Mouse (Mus musculus) liver, embryonic 15.5 days (tissue): ENCODE measurements around the gene BC049762. TPM values are rescaled to one million over a fixed set of nuclear protein-coding genes. Genes with fewer than 3 reads are reported as not detected.

ENCODE experiments used
- ATAC-seq: fragments of 200-750 bp; cut with Nextera tagmentation; 2 replicates; pipeline ENCODE4 v1.8.0; 2017; ENCODE audit warnings: moderate number of reproducible peaks, mild to moderate bottlenecking, moderate library complexity; ENCODE audit not compliant: insufficient read depth
- H3K27ac ChIP-seq: fragments of 300-500 bp; sonication (generic); replicated peaks from 2 replicates; pipeline ENCODE4 v1.5.1; 2015; ENCODE audit warnings: mild to moderate bottlenecking, inconsistent platforms
- H3K27me3 ChIP-seq: fragments of 300-500 bp; sonication (generic); 2 replicates; pipeline ENCODE4 v1.6.1; 2015; ENCODE audit warnings: mild to moderate bottlenecking, inconsistent platforms
- H3K36me3 ChIP-seq: fragments of 300-500 bp; sonication (generic); replicated peaks from 2 replicates; pipeline ENCODE4 v1.6.1; 2015; ENCODE audit warnings: moderate library complexity, mild to moderate bottlenecking, inconsistent platforms
- H3K4me1 ChIP-seq: fragments of 300-500 bp; sonication (generic); replicated peaks from 2 replicates; pipeline ENCODE4 v1.6.1; 2015; ENCODE audit warnings: inconsistent platforms
- H3K4me2 ChIP-seq: fragments of 300-500 bp; sonication (generic); 2 replicates; pipeline ENCODE4 v1.6.1; 2015; ENCODE audit warnings: moderate library complexity, mild to moderate bottlenecking, inconsistent platforms
- H3K4me3 ChIP-seq: fragments of 300-500 bp; sonication (generic); replicated peaks from 2 replicates; pipeline ENCODE4 v1.5.1; 2015; ENCODE audit warnings: mild to moderate bottlenecking, inconsistent platforms
- H3K9ac ChIP-seq: fragments of 300-500 bp; sonication (generic); 2 replicates; pipeline ENCODE4 v1.6.1; 2015; ENCODE audit warnings: moderate library complexity, mild to moderate bottlenecking, inconsistent platforms
- H3K9me3 ChIP-seq: fragments of 300-500 bp; sonication (generic); replicated peaks from 2 replicates; pipeline ENCODE4 v1.6.1; 2016; ENCODE audit warnings: inconsistent platforms
- WGBS: fragments of 180-500 bp; shearing (Covaris S2); methylation state at CpG from one replicate; pipeline ENCODE4 v1.1.7; 2015; ENCODE audit warnings: mixed read lengths; ENCODE audit not compliant: insufficient replicate concordance; 5-methylcytosine and 5-hydroxymethylcytosine counted together
- polyA plus RNA-seq: library from polyadenylated mRNA; unstranded; fragments of >200 nt; fragmentation: Nextera tagmentation; extraction: Ambion mirVana; gene quantifications from 2 replicates; pipeline ENCODE4 v1.2.1, GENCODE M21; 2015

The BC049762 gene
- polyA plus RNA-seq, 1 experiment from 2014 or later: 0.39 TPM

- no peak overlapping the region for H3K4me2 ChIP-seq
- H3K27me3 ChIP-seq: no peaks in the 10 kb centered on the region
- WGBS: 74% methylated on average over 7 of the region's 7 CpGs
- no peaks in the 10 kb centered on the region for H3K9me3 ChIP-seq
- H3K4me3 ChIP-seq: no peak overlapping the region
- no peak for ATAC-seq
- no peaks in the 10 kb centered on the region for H3K4me1 ChIP-seq
- H3K27ac ChIP-seq: no peak overlapping the region
- H3K36me3 ChIP-seq: no peaks in the 10 kb centered on the region
- no peak overlapping the region for H3K9ac ChIP-seq
Observed at GRCm38 (mm10) chr11:51214021-51214420, 48.8 kb downstream of the BC049762 start.

DNA sequence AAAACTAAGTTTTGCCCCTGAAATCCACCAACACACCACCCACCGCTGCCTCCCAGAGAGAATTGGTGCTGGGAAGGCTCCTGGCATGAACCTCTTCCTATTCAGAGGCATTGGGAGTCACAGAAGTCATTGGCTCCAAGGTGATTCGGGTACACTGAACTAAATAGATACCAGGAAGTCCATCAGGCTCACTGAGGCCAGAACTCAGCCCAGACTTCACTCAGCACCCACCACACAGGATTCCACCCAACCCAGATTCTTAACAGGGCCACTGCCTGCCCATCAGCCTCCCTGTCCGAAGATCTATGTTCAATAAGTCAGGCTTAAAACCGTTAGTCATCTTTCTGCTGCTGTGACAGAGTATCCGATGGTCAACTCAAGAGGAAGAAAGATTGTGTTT, 51.4 kb downstream of the BC049762 start:
- Histone ChIP-seq H3K27me3 (no peaks in the 10 kb centered on the region), H3K4me3 (no peak overlapping the region), H3K36me3 (no peaks in the 10 kb centered on the region), H3K9ac (no peak overlapping the region), H3K4me2 (no peak overlapping the region), H3K4me1 (no peaks in the 10 kb centered on the region), H3K9me3 (no peaks in the 10 kb centered on the region), H3K27ac (no peak overlapping the region)
- WGBS: 58% methylated on average over 5 of the region's 5 CpGs
- no peak for ATAC-seq

DNA sequence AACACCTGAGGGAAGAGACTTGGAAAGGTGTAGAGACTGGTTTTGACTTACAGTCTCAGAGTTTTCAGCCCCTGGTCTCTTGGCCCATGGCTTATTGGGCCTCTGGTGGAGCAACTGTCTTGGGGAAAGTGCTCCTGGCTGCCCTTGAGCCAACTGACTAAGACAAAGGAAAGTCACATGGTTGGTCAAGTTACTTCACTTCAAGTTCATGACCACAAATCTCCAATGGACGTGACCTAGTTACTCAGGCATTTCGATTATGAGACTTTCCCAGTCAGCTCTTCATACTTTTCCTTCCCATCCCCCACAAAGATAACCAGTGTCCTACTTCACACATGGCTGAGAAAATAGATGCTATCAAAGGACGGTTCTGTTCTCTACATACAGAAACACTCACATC, 55.1 kb downstream of the BC049762 start:
- 59% methylated on average over 3 of the region's 3 CpGs for WGBS
- Histone ChIP-seq H3K9me3 (no peaks in the 10 kb centered on the region), H3K4me1 (no peaks in the 10 kb centered on the region), H3K4me2 (no peak overlapping the region), H3K27me3 (no peaks in the 10 kb centered on the region), H3K27ac (no peak overlapping the region), H3K4me3 (no peak overlapping the region), H3K9ac (no peak overlapping the region), H3K36me3 (no peaks in the 10 kb centered on the region)
- ATAC-seq: no peak

Other genes with a start within 250 kb of the BC049762 start
- gene Olfr54, start 248.8 kb downstream of the BC049762 start, polyA plus RNA-seq: not detected in 2 replicates
- gene Olfr1375, start 214.9 kb downstream of the BC049762 start, polyA plus RNA-seq: not detected in 2 replicates
- 1.1 and 1.6 TPM in 2 replicates for gene Zfp354a, start 203.8 kb downstream of the BC049762 start, polyA plus RNA-seq
- not detected in 2 replicates for gene Gm12569, start 42.6 kb downstream of the BC049762 start, polyA plus RNA-seq
- 49.8 and 56.0 TPM in 2 replicates for gene Clk4, start 1.3 kb downstream of the BC049762 start, polyA plus RNA-seq
- gene Col23a1, start 26.9 kb upstream of the BC049762 start, polyA plus RNA-seq: 0.17 and 0.25 TPM in 2 replicates